Mouse (Mus musculus) cerebellum, adult 2 months (tissue): ENCODE results near the gene Lrrc4b.

Experiments used
- CTCF ChIP-seq: fragments of 200-500 bp; IDR thresholded peaks from 2 replicates; pipeline ENCODE4 v1.5.1; 2011; ENCODE audit warnings: low read depth, mild to moderate bottlenecking, control low read depth, low read length, moderate library complexity, borderline replicate concordance; ENCODE audit not compliant: insufficient read depth
- POLR2A ChIP-seq: fragments of 200-500 bp; IDR thresholded peaks from 2 replicates; pipeline ENCODE4 v1.6.1; 2011; ENCODE audit warnings: low read length, control low read depth, borderline replicate concordance; ENCODE audit not compliant: insufficient read depth

- TF ChIP-seq POLR2A (peak; percentile 21; the same call in 1 of the 2 replicates), CTCF (no peak)
Measured at GRCm38 (mm10) chr7:44464511-44464910, 35.7 kb downstream of the Lrrc4b start.
